Mouse (Mus musculus): ENCODE measurements at regions not wholly inside any gene's neighbourhood (a gene's known extent, or its start where the extent isn't known, plus 50 kb on each side); places are given as distances from the start of the nearest gene placed in this dataset.

- TF ChIP-seq CTCF (IDR thresholded peaks at IDR 0.05; ENCODE audit: borderline replicate concordance, extremely low read depth, insufficient read depth, insufficient read length): no peak
- TF ChIP-seq POLR2A (IDR thresholded peaks at IDR 0.05; ENCODE audit: borderline replicate concordance, extremely low read depth, insufficient read depth, insufficient read length, poor library complexity, severe bottlenecking): no peak
Observed at GRCm38 (mm10) chr4:7987781-7988180, 251.1 kb downstream of the Car8 start.

Measured in brain, embryonic 14.5 days (tissue).